Mouse (Mus musculus) embryo, embryonic 10 days (tissue): ENCODE results near the gene Ccnt1.
A peak's percentile ranks its signal among the peaks of the same experiment; 100 is the strongest.

Experiments
- DNase-seq: peaks from one replicate; pipeline ENCODE4 v3.0.0-alpha.2; 2015; ENCODE audit warnings: low spot score

Ccnt1 gene

GRCm38 (mm10) chr15:98510438-98511385 is 60.0 kb downstream of the Ccnt1 start:
- peak; percentile 86 for DNase-seq

DNA sequence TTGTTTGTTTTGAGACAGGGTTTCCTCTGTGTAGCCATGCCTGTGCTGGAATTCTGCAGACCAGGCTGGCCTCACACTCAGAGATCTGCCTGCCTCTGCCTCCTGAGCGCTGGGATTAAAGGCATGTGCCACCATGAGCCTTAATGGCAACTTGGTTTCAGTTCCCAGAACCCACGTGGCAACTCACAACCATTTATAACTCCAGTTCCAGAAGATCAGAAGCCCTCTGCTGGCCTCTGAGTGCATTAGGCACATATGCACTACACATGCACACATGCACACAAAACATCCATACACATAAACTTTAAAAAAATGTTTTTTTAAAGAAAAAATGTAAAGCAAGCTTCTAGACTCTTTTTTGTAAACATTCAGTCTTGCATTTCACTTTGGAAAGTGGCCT is 61.3 kb downstream of the Ccnt1 start:
- no peak for DNase-seq

- no peak for DNase-seq
Measured at GRCm38 (mm10) chr15:98507321-98507720, 63.4 kb downstream of the Ccnt1 start.

DNA sequence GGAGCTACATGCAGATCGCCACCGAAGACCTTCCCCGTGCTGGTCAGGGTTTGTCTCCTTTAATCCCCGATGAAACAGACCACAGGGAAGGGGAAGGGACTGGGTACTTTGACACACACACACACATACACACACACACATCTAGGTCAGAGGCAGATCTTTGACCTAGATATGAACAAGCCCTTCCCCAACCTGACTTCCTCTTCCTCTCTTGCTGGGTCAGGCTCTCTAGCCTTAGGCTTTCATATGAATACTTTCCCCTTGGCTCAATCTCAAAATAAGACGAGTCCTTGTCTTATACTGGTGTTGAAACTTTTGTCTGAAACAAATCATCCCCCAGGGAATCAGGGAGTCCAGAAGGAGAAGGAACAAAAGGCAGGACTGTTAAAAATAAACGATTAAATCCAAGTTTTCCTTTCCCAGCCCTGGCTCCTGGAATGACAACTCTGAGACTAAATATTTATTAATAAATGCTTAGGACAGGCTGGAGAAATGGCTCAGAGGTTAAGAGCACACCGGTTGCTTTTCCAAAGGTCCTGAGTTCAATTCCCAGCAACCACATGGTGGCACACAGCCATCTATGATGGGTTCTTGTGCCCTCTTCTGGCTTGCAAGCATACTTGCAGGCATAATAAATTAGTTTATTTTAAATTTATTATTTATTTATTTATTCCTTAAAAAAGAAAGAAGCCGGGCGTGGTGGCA is 64.3 kb downstream of the Ccnt1 start:
- no peak for DNase-seq

- peak; percentile 75 for DNase-seq
Measured at GRCm38 (mm10) chr15:98504514-98504913, 66.2 kb downstream of the Ccnt1 start.

- DNase-seq = no peak
Measured at GRCm38 (mm10) chr15:98503317-98503716, 67.4 kb downstream of the Ccnt1 start.

- DNase-seq = no peak
Measured at GRCm38 (mm10) chr15:98497631-98498030, 73.1 kb downstream of the Ccnt1 start.

- no peak for DNase-seq
Measured at GRCm38 (mm10) chr15:98492102-98492501, 78.6 kb downstream of the Ccnt1 start, which contains the start of gene Olfr279. Olfr279 (plus strand) TSS chr15:98492402.

GRCm38 (mm10) chr15:98491332-98491731 is 79.4 kb downstream of the Ccnt1 start:
- DNase-seq = no peak
